Mouse (Mus musculus): ENCODE data around the gene Frem1.

Gene Frem1

GRCm38 (mm10) chr4:82867731-82868445 lies 184.3 kb downstream of the Frem1 start:
- DNase-seq, result no peak

GRCm38 (mm10) chr4:82867111-82867510 lies 185.0 kb downstream of the Frem1 start:
- no peak for DNase-seq

- DNase-seq, result no peak
Observed at GRCm38 (mm10) chr4:82864974-82865699, 187.0 kb downstream of the Frem1 start.

- DNase-seq, result peak; percentile 29
Observed at GRCm38 (mm10) chr4:82863316-82863715, 188.8 kb downstream of the Frem1 start.

GRCm38 (mm10) chr4:82861451-82861850 lies 190.7 kb downstream of the Frem1 start:
- DNase-seq, result peak; percentile 10

GRCm38 (mm10) chr4:82860566-82860965 lies 191.6 kb downstream of the Frem1 start:
- peak; percentile 14 for DNase-seq

- DNase-seq, result peak; percentile 90
Observed at GRCm38 (mm10) chr4:82859131-82860125, 192.7 kb downstream of the Frem1 start, which contains the start of gene Zdhhc21. Zdhhc21 (minus strand) TSS chr4:82859958.

GRCm38 (mm10) chr4:82858431-82859010 lies 193.6 kb downstream of the Frem1 start:
- DNase-seq, result no peak

GRCm38 (mm10) chr4:82856986-82857385 lies 195.2 kb downstream of the Frem1 start:
- no peak for DNase-seq

- no peak for DNase-seq
Observed at GRCm38 (mm10) chr4:82853809-82854208, 198.3 kb downstream of the Frem1 start.

- DNase-seq, result no peak
Observed at GRCm38 (mm10) chr4:82848552-82849234, 203.4 kb downstream of the Frem1 start.
